Mouse (Mus musculus): Measurements from ENCODE around the gene Herc2. TPM values are rescaled to one million over a fixed set of nuclear protein-coding genes. Genes with fewer than 3 reads are reported as not detected.

Herc2 gene
- 5.1 and 6.5 TPM in 2 replicates for polyA plus RNA-seq (2012; rRNA removed)

DNA sequence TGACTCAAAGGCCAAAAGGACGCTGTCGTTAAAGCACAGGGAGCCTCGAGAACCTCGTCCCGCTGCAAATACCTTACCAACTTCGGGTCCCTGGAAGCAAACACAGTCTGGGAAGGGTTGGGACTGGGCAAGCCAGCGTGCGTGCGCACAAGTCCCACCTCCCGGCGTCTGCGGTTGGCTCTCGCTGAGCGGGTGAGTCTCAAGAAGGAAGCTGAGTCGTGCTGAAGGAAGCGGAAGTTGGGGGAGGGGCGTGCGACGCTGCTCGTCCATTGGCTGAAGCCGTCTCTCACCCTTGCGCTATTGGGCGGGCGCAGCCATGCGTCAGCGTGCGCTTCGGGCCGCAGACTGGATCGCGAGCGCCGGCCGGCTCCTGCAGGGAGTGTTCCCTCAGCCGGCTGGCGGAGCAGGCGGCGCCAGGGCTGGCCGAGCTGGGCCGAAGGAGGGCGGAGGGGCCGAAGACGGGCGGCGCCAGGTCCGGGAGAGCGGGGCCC lies at the start of gene Herc2:
Herc2 (plus strand) TSS at position 366 of the 491 bp plus-strand sequence.

DNA sequence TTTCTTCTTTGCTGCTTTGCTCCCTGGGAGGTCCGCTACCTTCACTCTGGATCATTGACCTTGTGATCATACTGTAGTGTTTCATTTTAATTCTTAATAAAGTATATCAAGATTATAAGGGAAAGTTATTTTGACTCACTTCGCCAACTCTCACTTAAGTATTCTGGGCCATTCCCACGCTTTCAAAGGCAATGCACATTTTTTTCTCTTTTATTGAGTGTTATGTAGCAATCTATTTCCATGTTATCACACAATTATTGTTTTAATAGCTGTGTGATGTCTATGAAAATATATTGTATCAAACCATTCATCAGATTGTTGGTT lies 30.1 kb upstream of the Herc2 start, which contains the start of gene Nipa1:
Nipa1 (minus strand) TSS at position 25 of the 324 bp plus-strand sequence.

DNA sequence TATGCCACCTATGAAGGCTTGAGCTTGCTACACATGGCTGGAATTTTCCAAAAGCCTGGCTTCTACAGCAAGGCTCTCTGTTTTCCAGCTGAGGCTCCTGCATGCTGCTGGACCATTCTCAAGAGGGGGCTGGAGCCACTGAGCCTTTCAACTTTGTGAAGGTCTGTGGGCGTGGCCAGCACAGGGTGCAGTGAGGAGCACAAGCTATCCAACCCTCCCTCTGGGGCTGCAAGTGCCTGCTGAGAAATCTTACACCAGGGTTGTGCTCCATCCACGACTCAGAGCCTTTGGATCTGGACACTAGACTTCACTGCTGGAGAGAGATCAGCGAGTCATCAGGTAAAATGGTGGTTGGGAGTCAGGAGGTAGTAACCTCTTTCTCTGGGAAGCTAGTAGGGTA lies 189.5 kb downstream of the Herc2 start, which contains the start of gene Oca2:
Oca2 (plus strand) TSS at position 218 of the 400 bp plus-strand sequence.

Other genes with a start within 250 kb of the Herc2 start
- 8.8 and 9.2 TPM in 2 replicates for gene Cyfip1, start 208.5 kb upstream of the Herc2 start, polyA plus RNA-seq (2012; rRNA removed)
- 10.5 and 10.8 TPM in 2 replicates for gene Nipa2, start 87.7 kb upstream of the Herc2 start, polyA plus RNA-seq (2012; rRNA removed)
- 4.1 and 4.2 TPM in 2 replicates for gene Nipa1, start 30.2 kb upstream of the Herc2 start, polyA plus RNA-seq (2012; rRNA removed)
- not detected in 2 replicates for gene Oca2, start 189.6 kb downstream of the Herc2 start, polyA plus RNA-seq (2012; rRNA removed)

Data from liver, embryonic 18 days (tissue).